Mouse (Mus musculus): ENCODE data around the gene Atad5.

- TF ChIP-seq CTCF (IDR thresholded peaks at IDR 0.05; ENCODE audit: extremely low read depth, insufficient read depth, insufficient read length, insufficient replicate concordance) (no peak), POLR2A (IDR thresholded peaks at IDR 0.05; ENCODE audit: low read depth, low read length) (no peak)
Observed at GRCm38 (mm10) chr11:80137773-80138172, 48.6 kb downstream of the Atad5 start.
